Mouse (Mus musculus): ENCODE results near the gene D430042O09Rik. TPM values are rescaled to one million over a fixed set of nuclear protein-coding genes. Genes with fewer than 3 reads are reported as not detected.

Gene D430042O09Rik
- polyA plus RNA-seq, 1 experiment from 2014 or later, result 9.7 TPM

DNA sequence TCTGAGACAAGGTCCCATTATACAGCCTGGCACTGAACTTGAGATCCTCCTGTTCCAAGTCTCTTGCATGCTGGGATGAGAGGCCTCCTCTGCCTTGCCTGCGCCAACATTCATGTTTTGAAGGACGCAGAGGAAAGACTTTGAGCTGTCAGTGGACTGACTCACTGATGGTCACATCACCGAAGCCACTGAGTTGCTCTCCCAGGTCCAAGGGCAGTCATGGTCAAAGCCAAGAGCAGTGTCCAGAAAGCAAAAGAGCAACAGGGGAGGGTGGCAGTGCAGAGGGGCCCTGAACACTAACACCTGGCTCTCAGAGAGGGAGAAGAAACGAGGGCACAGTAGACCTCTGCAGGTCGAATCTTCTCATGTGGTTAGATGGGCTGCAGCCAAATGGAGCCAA is 185.9 kb downstream of the D430042O09Rik start:
- no peak overlapping the region for H3K27ac ChIP-seq

DNA sequence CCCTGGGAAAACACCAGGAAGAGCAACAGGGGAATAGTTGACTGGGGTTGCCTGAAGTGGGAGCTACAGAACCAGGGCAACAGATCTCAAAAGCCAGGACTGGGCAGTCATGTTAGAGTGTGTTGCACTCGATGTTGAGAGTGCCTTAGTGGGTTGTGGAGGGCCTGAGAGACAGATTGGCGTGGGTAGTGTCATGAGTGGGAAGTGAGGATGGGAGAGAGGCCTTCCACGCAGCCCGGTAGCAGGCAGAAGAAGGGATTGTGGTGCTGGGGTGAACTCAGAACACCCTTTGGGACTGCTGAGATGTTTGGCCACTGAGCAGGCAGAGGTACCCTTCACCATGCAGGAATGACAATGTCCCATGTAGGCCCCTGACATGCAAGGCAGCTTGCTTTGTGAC is 189.4 kb downstream of the D430042O09Rik start:
- no peak overlapping the region for H3K27ac ChIP-seq
- no peak overlapping the region for H3K9ac ChIP-seq
- no peaks in the 10 kb centered on the region for H3K4me1 ChIP-seq
- H3K27me3 ChIP-seq (replicated peaks), result no peaks in the 10 kb centered on the region
- no peaks in the 10 kb centered on the region for H3K36me3 ChIP-seq
- no peak overlapping the region for H3K4me3 ChIP-seq
- H3K9me3 ChIP-seq, result no peaks in the 10 kb centered on the region
- ATAC-seq (ENCODE audit: low FRiP score, low read depth), result no peak
- H3K4me2 ChIP-seq (replicated peaks), result no peak overlapping the region
- 84% methylated on average over 4 of the region's 4 CpGs for WGBS

More for the DNA sequence above, 185.9 kb downstream of the D430042O09Rik start:
- Histone ChIP-seq H3K36me3 (no peaks in the 10 kb centered on the region), H3K27me3 (replicated peaks) (no peaks in the 10 kb centered on the region), H3K4me1 (no peaks in the 10 kb centered on the region), H3K9ac (no peak overlapping the region), H3K9me3 (no peaks in the 10 kb centered on the region), H3K4me3 (no peak overlapping the region), H3K4me2 (replicated peaks) (no peak overlapping the region)
- ATAC-seq (ENCODE audit: low FRiP score, low read depth), result no peak
- WGBS, result 94% methylated on average over 5 of the region's 5 CpGs

DNA sequence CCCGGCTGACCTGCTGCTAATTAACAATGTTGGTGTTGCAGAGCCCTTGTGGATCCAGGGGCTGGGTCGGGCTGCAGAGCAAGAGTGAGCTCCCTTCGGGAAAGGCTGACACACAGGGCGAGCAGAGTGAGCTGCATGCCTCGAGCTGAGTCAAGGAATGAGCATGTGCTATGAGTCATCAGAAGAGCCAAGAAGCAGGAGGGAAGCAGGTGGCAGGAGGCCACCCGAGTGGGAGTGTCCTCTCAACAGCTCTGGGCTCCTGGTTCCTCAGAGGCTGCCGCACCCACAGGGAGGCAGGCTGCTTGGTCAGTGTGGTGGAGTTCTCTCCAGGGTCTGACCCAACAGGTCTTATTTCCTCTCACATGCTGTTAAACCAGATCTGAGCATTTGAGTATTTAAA is 191.3 kb downstream of the D430042O09Rik start:
- no peak overlapping the region for H3K4me3 ChIP-seq
- H3K9ac ChIP-seq, result no peak overlapping the region
- no peaks in the 10 kb centered on the region for H3K4me1 ChIP-seq
- H3K27ac ChIP-seq, result no peak overlapping the region
- no peak for ATAC-seq (ENCODE audit: low FRiP score, low read depth)
- no peaks in the 10 kb centered on the region for H3K36me3 ChIP-seq
- H3K27me3 ChIP-seq (replicated peaks), result no peaks in the 10 kb centered on the region
- H3K9me3 ChIP-seq, result no peaks in the 10 kb centered on the region
- no peak overlapping the region for H3K4me2 ChIP-seq (replicated peaks)
- WGBS, result 42% methylated on average over 7 of the region's 7 CpGs

DNA sequence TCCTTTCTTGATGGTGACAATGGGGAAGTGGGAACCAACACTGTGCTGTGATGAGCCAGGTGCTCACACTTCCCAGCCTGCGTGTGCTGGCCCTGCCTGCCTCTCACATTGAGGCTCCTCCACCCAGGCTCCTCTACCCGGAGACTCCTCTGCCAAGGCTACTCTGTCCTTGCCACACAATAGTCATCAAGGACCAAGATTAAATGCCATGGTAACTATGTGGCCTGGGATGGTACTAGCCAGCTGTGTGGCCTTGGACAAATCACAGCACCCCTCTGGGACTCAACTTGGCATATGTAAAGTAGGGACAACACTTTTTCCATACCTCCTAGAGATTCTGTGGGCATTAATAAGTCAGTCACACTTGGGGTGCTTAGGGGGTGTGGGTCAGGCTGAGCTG is 192.2 kb downstream of the D430042O09Rik start:
- H3K4me3 ChIP-seq, result no peak overlapping the region
- no peak for ATAC-seq (ENCODE audit: low FRiP score, low read depth)
- no peaks in the 10 kb centered on the region for H3K4me1 ChIP-seq
- H3K9ac ChIP-seq, result no peak overlapping the region
- WGBS, result 61% methylated on average over 2 of the region's 2 CpGs
- H3K36me3 ChIP-seq, result no peaks in the 10 kb centered on the region
- H3K4me2 ChIP-seq (replicated peaks), result no peak overlapping the region
- no peak overlapping the region for H3K27ac ChIP-seq
- no peaks in the 10 kb centered on the region for H3K27me3 ChIP-seq (replicated peaks)
- H3K9me3 ChIP-seq, result no peaks in the 10 kb centered on the region

DNA sequence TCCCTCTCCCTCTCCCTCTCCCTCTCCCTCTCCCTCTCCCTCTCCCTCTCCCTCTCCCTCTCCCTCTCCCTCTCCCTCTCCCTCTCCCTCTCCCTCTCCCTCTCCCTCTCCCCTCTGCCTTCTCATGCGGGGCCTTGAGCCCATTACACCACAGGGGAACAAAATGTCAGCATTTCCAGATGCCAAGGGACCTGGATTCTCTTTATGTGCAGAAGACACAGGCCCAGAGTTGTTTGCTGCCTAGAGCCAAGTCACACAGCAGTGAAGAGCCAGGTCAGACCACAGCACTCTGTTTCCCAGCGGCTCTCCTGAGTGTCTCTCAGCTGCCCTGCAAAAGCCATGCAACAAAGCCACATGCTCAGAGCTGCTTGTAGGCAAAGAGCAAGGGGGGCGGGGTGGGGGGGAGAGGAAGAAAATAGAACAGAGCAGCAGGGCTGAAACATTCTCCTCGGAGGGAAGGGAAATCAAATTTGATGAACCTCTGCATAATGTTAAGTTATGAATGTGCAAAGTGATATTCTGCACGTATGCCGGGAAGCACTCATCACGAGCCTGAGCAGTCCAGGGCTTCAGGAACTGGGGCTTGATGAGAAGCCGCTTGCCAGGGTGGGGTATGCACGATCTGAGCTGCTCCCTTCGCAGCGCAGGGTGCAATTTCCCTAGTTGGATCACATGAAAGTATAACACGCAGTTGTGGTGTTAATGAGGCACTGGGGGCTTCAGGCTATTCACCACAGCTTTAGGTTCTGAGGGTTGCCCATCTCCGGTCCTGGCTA is 192.9 kb downstream of the D430042O09Rik start:
- Histone ChIP-seq H3K4me3 (no peak overlapping the region), H3K9me3 (no peaks in the 10 kb centered on the region), H3K9ac (no peak overlapping the region), H3K4me2 (replicated peaks) (no peak overlapping the region), H3K27ac (no peak overlapping the region), H3K27me3 (replicated peaks) (no peaks in the 10 kb centered on the region), H3K36me3 (no peaks in the 10 kb centered on the region), H3K4me1 (no peaks in the 10 kb centered on the region)
- ATAC-seq (ENCODE audit: low FRiP score, low read depth), result no peak
- 63% methylated on average over 13 of the region's 13 CpGs for WGBS

DNA sequence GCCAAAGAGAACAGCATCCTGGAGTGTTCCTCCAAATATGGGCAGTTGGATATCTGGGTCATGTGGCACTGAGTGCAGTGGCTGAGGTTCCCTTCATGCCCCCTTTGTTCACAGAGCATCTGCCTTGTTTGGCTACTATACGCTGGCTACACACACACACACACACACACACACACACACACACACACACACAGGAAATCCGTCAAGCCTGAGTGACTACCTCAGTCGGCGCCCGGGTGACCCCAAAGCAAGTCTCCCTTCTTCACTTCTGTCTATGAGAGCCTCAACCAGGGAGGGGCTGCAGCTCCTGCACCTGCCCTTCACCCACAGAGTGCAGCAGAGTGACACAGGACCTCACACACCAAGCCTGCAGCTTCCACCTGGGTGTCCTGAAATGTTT is 213.1 kb downstream of the D430042O09Rik start:
- H3K9ac ChIP-seq, result no peak overlapping the region
- H3K27ac ChIP-seq, result no peak overlapping the region
- no peak for ATAC-seq (ENCODE audit: low FRiP score, low read depth)
- H3K4me3 ChIP-seq, result no peak overlapping the region
- H3K4me2 ChIP-seq (replicated peaks), result no peak overlapping the region
- no peaks in the 10 kb centered on the region; the same call in 1 of the 2 replicates for H3K4me1 ChIP-seq
- WGBS, result 80% methylated on average over 5 of the region's 5 CpGs
- H3K9me3 ChIP-seq, result no peaks in the 10 kb centered on the region
- H3K27me3 ChIP-seq (replicated peaks), result no peaks in the 10 kb centered on the region
- no peaks in the 10 kb centered on the region for H3K36me3 ChIP-seq

DNA sequence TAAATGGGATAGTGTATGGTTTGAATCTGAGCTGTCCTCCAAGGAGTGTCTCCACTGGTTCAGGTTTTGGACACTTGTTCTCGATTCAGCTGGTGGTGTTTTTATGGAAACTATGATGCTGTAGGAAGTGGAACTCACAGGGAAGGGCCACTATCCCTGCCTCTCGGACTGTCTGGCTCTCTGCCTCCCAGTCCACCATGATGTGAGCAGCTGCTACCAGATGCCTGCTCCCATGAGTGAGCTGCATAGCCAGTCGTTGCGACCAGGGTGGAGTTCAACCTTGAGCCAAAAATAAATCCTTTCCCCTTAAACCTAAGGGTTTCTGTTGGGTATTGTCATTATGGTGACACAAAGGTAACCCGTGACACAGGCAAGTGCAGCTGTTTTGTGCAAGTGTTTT is 216.4 kb downstream of the D430042O09Rik start:
- Histone ChIP-seq H3K9me3 (no peaks in the 10 kb centered on the region), H3K4me1 (no peaks in the 10 kb centered on the region; the same call in 1 of the 2 replicates), H3K9ac (no peak overlapping the region), H3K27me3 (replicated peaks) (no peaks in the 10 kb centered on the region), H3K27ac (no peak overlapping the region), H3K4me2 (replicated peaks) (no peak overlapping the region), H3K4me3 (no peak overlapping the region), H3K36me3 (no peaks in the 10 kb centered on the region)
- no peak for ATAC-seq (ENCODE audit: low FRiP score, low read depth)
- 88% methylated on average over 5 of the region's 5 CpGs for WGBS

Other genes with a start within 250 kb of the D430042O09Rik start
- 98.8 and 108 TPM in 2 replicates for gene Nsmce1, start 216.3 kb upstream of the D430042O09Rik start, polyA plus RNA-seq (2016; fragmentation: Nextera tagmentation; extraction: Ambion mirVana)
- gene Il4ra, start 155.8 kb upstream of the D430042O09Rik start, polyA plus RNA-seq (2016; fragmentation: Nextera tagmentation; extraction: Ambion mirVana), result 5.1 and 5.3 TPM in 2 replicates
- gene Il21r, start 104.5 kb upstream of the D430042O09Rik start, polyA plus RNA-seq (2016; fragmentation: Nextera tagmentation; extraction: Ambion mirVana), result 0.27 and 0.35 TPM in 2 replicates
- gene Gtf3c1, start 108 bp upstream of the D430042O09Rik start, polyA plus RNA-seq (2016; fragmentation: Nextera tagmentation; extraction: Ambion mirVana), result 44.9 and 46.8 TPM in 2 replicates

Measured in neural tube, embryonic 12.5 days (tissue).